Mouse (Mus musculus) neural tube, embryonic 15.5 days (tissue): ENCODE results near the gene Mindy1. TPM values are rescaled to one million over a fixed set of nuclear protein-coding genes. Genes with fewer than 3 reads are reported as not detected.

ENCODE experiments used
- ATAC-seq: fragments of 200-750 bp; cut with Nextera tagmentation; 2 replicates; pipeline ENCODE4 v1.8.0; 2017; ENCODE audit warnings: mild to moderate bottlenecking, moderate TSS enrichment, moderate library complexity; ENCODE audit not compliant: low FRiP score
- H3K27ac ChIP-seq: fragments of 300-500 bp; sonication (generic); replicated peaks from 2 replicates; pipeline ENCODE4 v1.5.1; 2015; ENCODE audit warnings: mild to moderate bottlenecking, inconsistent platforms
- H3K27me3 ChIP-seq: fragments of 300-500 bp; sonication (generic); replicated peaks from 2 replicates; pipeline ENCODE4 v1.6.1; 2015; ENCODE audit warnings: inconsistent platforms
- H3K36me3 ChIP-seq: fragments of 300-500 bp; sonication (generic); 2 replicates; pipeline ENCODE4 v1.6.1; 2015; ENCODE audit warnings: inconsistent platforms
- H3K4me1 ChIP-seq: fragments of 300-500 bp; sonication (generic); 2 replicates; pipeline ENCODE4 v1.6.1; 2015; ENCODE audit warnings: inconsistent platforms
- H3K4me2 ChIP-seq: fragments of 300-500 bp; sonication (generic); 2 replicates; pipeline ENCODE4 v1.6.1; 2015; ENCODE audit warnings: inconsistent platforms, mild to moderate bottlenecking, moderate library complexity
- H3K4me3 ChIP-seq: fragments of 300-500 bp; sonication (generic); replicated peaks from 2 replicates; pipeline ENCODE4 v1.5.1; 2015; ENCODE audit warnings: mild to moderate bottlenecking, inconsistent platforms
- H3K9ac ChIP-seq: fragments of 300-500 bp; sonication (generic); replicated peaks from 2 replicates; pipeline ENCODE4 v1.6.1; 2015; ENCODE audit warnings: mild to moderate bottlenecking, inconsistent platforms
- H3K9me3 ChIP-seq: fragments of 300-500 bp; sonication (generic); replicated peaks from 2 replicates; pipeline ENCODE4 v1.6.1; 2016; ENCODE audit warnings: inconsistent platforms
- WGBS: fragments of 180-500 bp; shearing (Covaris S2); methylation state at CpG from one replicate; pipeline ENCODE4 v1.1.7; 2015; ENCODE audit warnings: mixed read lengths; 5-methylcytosine and 5-hydroxymethylcytosine counted together
- polyA plus RNA-seq: library from polyadenylated mRNA; unstranded; fragments of >200 nt; fragmentation: Nextera tagmentation; extraction: Ambion mirVana; gene quantifications from 2 replicates; pipeline ENCODE4 v1.2.1, GENCODE M21; 2015

The Mindy1 gene
- polyA plus RNA-seq, 1 experiment from 2014 or later = 37.3 TPM

- ATAC-seq = no peak
- WGBS = 83% methylated on average over 12 of the region's 12 CpGs
- H3K4me3 ChIP-seq = no peak overlapping the region
- no peak overlapping the region for H3K27ac ChIP-seq
- no peak overlapping the region for H3K4me2 ChIP-seq
- H3K9me3 ChIP-seq = no peaks in the 10 kb centered on the region
- no peaks in the 10 kb centered on the region for H3K27me3 ChIP-seq
- H3K4me1 ChIP-seq = no peaks in the 10 kb centered on the region
- H3K9ac ChIP-seq = no peak overlapping the region
- H3K36me3 ChIP-seq = peaks cover 27% of the 10 kb centered on the region
Observed at GRCm38 (mm10) chr3:95270766-95271364, 10.3 kb upstream of the Mindy1 start.

- H3K4me3 ChIP-seq = no peak overlapping the region
- H3K27ac ChIP-seq = no peak overlapping the region
- H3K9me3 ChIP-seq = no peaks in the 10 kb centered on the region
- no peak for ATAC-seq
- WGBS = 93% methylated on average over 5 of the region's 5 CpGs
- no peak overlapping the region for H3K4me2 ChIP-seq
- H3K36me3 ChIP-seq = peaks cover 5% of the 10 kb centered on the region; the same call in 1 of the 2 replicates
- no peaks in the 10 kb centered on the region for H3K27me3 ChIP-seq
- H3K4me1 ChIP-seq = no peaks in the 10 kb centered on the region; the same call in 1 of the 2 replicates
- H3K9ac ChIP-seq = no peak overlapping the region
Observed at GRCm38 (mm10) chr3:95273471-95273870, 7.7 kb upstream of the Mindy1 start.

- no peak overlapping the region for H3K4me3 ChIP-seq
- no peak overlapping the region for H3K9ac ChIP-seq
- H3K4me1 ChIP-seq = no peaks in the 10 kb centered on the region; the same call in 1 of the 2 replicates
- no peak overlapping the region for H3K4me2 ChIP-seq
- 92% methylated on average over 4 of the region's 4 CpGs for WGBS
- H3K27ac ChIP-seq = no peak overlapping the region
- ATAC-seq = no peak
- H3K9me3 ChIP-seq = no peaks in the 10 kb centered on the region
- H3K27me3 ChIP-seq = no peaks in the 10 kb centered on the region
- H3K36me3 ChIP-seq = no peaks in the 10 kb centered on the region; the same call in 1 of the 2 replicates
Observed at GRCm38 (mm10) chr3:95274453-95274852, 6.7 kb upstream of the Mindy1 start.

GRCm38 (mm10) chr3:95275161-95275560, 6.0 kb upstream of the Mindy1 start:
- no peak overlapping the region for H3K9ac ChIP-seq
- peaks cover 6% of the 10 kb centered on the region for H3K4me1 ChIP-seq
- no peak overlapping the region for H3K4me2 ChIP-seq
- H3K36me3 ChIP-seq = no peaks in the 10 kb centered on the region
- no peaks in the 10 kb centered on the region for H3K9me3 ChIP-seq
- 84% methylated on average over 6 of the region's 6 CpGs for WGBS
- H3K27ac ChIP-seq = no peak overlapping the region
- H3K27me3 ChIP-seq = no peaks in the 10 kb centered on the region
- ATAC-seq = no peak
- no peak overlapping the region for H3K4me3 ChIP-seq

GRCm38 (mm10) chr3:95276428-95276934, 4.7 kb upstream of the Mindy1 start:
- H3K4me3 ChIP-seq = no peak overlapping the region
- no peak for ATAC-seq
- no peak overlapping the region for H3K27ac ChIP-seq
- no peaks in the 10 kb centered on the region for H3K36me3 ChIP-seq
- no peak overlapping the region for H3K4me2 ChIP-seq
- H3K27me3 ChIP-seq = no peaks in the 10 kb centered on the region
- WGBS = 86% methylated on average over 5 of the region's 5 CpGs
- no peaks in the 10 kb centered on the region for H3K9me3 ChIP-seq
- H3K4me1 ChIP-seq = peaks cover 12% of the 10 kb centered on the region
- H3K9ac ChIP-seq = no peak overlapping the region

GRCm38 (mm10) chr3:95277149-95277551, 4.0 kb upstream of the Mindy1 start:
- H3K36me3 ChIP-seq = no peaks in the 10 kb centered on the region
- WGBS = 92% methylated on average over 1 of the region's 1 CpGs
- no peak overlapping the region for H3K4me2 ChIP-seq
- ATAC-seq = no peak
- H3K4me1 ChIP-seq = peaks cover 12% of the 10 kb centered on the region
- no peak overlapping the region for H3K27ac ChIP-seq
- no peak overlapping the region for H3K9ac ChIP-seq
- no peak overlapping the region for H3K4me3 ChIP-seq
- no peaks in the 10 kb centered on the region for H3K27me3 ChIP-seq
- H3K9me3 ChIP-seq = no peaks in the 10 kb centered on the region

- no peak for ATAC-seq
- Histone ChIP-seq H3K9me3 (no peaks in the 10 kb centered on the region), H3K27ac (peak overlapping the region; percentile 86), H3K27me3 (no peaks in the 10 kb centered on the region), H3K9ac (peak overlapping the region; percentile 75), H3K4me2 (peak overlapping the region; percentile 76), H3K4me1 (peaks cover 36% of the 10 kb centered on the region), H3K36me3 (no peaks in the 10 kb centered on the region), H3K4me3 (peak overlapping the region; percentile 59)
- WGBS = 19% methylated on average over 8 of the region's 8 CpGs
Observed at GRCm38 (mm10) chr3:95280747-95281146, 398 bp upstream of the Mindy1 start.

- Histone ChIP-seq H3K27ac (peak overlapping the region; percentile 86), H3K4me2 (peak overlapping the region; percentile 76), H3K36me3 (0 out of 2 replicates have a peak, but pooled peaks cover under 1% of the 10 kb centered on the region), H3K4me1 (peaks cover 36% of the 10 kb centered on the region), H3K27me3 (no peaks in the 10 kb centered on the region), H3K9me3 (no peaks in the 10 kb centered on the region), H3K4me3 (peak overlapping the region; percentile 56), H3K9ac (peak overlapping the region; percentile 60)
- 0% methylated on average over 11 of the region's 11 CpGs for WGBS
- peak; percentile 13; the same call in 1 of the 2 replicates for ATAC-seq
Observed at GRCm38 (mm10) chr3:95282381-95282864, 1.3 kb downstream of the Mindy1 start.

- H3K4me1 ChIP-seq = peaks cover 36% of the 10 kb centered on the region
- peaks cover 7% of the 10 kb centered on the region for H3K36me3 ChIP-seq
- peak; percentile 69 for ATAC-seq
- peak overlapping the region; percentile 86 for H3K27ac ChIP-seq
- WGBS = under 1% methylated on average over 51 of the region's 51 CpGs
- H3K9me3 ChIP-seq = no peaks in the 10 kb centered on the region
- H3K27me3 ChIP-seq = no peaks in the 10 kb centered on the region
- peak overlapping the region; percentile 60 for H3K9ac ChIP-seq
- H3K4me2 ChIP-seq = peak overlapping the region; percentile 76
- peak overlapping the region; percentile 56 for H3K4me3 ChIP-seq
Observed at GRCm38 (mm10) chr3:95282865-95283588, 1.9 kb downstream of the Mindy1 start.

GRCm38 (mm10) chr3:95283589-95283941, 2.4 kb downstream of the Mindy1 start:
- ATAC-seq = no peak
- H3K4me1 ChIP-seq = peaks cover 36% of the 10 kb centered on the region
- peak overlapping the region; percentile 60 for H3K9ac ChIP-seq
- no peaks in the 10 kb centered on the region for H3K9me3 ChIP-seq
- no peaks in the 10 kb centered on the region for H3K27me3 ChIP-seq
- H3K36me3 ChIP-seq = peaks cover 11% of the 10 kb centered on the region
- peak overlapping the region; percentile 76 for H3K4me2 ChIP-seq
- peak overlapping the region; percentile 56 for H3K4me3 ChIP-seq
- H3K27ac ChIP-seq = peak overlapping the region; percentile 86
- 2% methylated on average over 7 of the region's 7 CpGs for WGBS

- H3K9ac ChIP-seq = peak overlapping the region; percentile 60
- peaks cover 36% of the 10 kb centered on the region for H3K4me1 ChIP-seq
- 9% methylated on average over 1 of the region's 1 CpGs for WGBS
- peak overlapping the region; percentile 56 for H3K4me3 ChIP-seq
- peak overlapping the region; percentile 76 for H3K4me2 ChIP-seq
- H3K9me3 ChIP-seq = no peaks in the 10 kb centered on the region
- no peaks in the 10 kb centered on the region for H3K27me3 ChIP-seq
- no peak for ATAC-seq
- H3K36me3 ChIP-seq = peaks cover 15% of the 10 kb centered on the region
- H3K27ac ChIP-seq = peak overlapping the region; percentile 86
Observed at GRCm38 (mm10) chr3:95284062-95284461, 2.9 kb downstream of the Mindy1 start.
